ENCODE assay signal across 39 mouse cellular contexts in genomic region chr6:29378678-29379077, GRCm38 (mm10). TPM values are rescaled to one million over a fixed set of nuclear protein-coding genes. Genes with fewer than 3 reads are reported as not detected.
"Had no signal": no experiment of that assay in that cellular context is flagged by ENCODE, and none has a peak within 500 bp of the region (broad histone marks: within the 10 kb centered on the region; RNA-seq: fewer than 3 reads in every experiment).

No protein-coding gene starts in this region.

- H3K4me2 ChIP-seq: heart, embryonic 11.5 days; heart, embryonic 12.5 days; heart, embryonic 13.5 days; heart, embryonic 15.5 days; hindbrain, embryonic 12.5 days; hindbrain, embryonic 13.5 days; hindbrain, embryonic 14.5 days; hindbrain, embryonic 15.5 days; intestine, embryonic 15.5 days; kidney, embryonic 15.5 days had no signal

- DNase-seq: heart, postnatal 10 days; heart, postnatal 14 days; heart, postnatal 36 days; heart, postnatal 4 days; kidney, adult 11 months; kidney, adult 18-20 months; kidney, adult 2 months; kidney, adult 8-10 months; kidney, adult 9 months; kidney, postnatal 10 days; kidney, postnatal 14 days; kidney, postnatal 25 days; kidney, postnatal 36 days; kidney, postnatal 4 days; layer of hippocampus, adult 9-11 months; layer of hippocampus, postnatal 36 days had no signal

- ATAC-seq: hindbrain, embryonic 16.5 days; hindbrain, postnatal 0 days; inflammation-experienced regulatory T-cells, adult 6 months; intestine, embryonic 15.5 days; intestine, embryonic 16.5 days; intestine, postnatal 0 days had no signal

- H3K9ac ChIP-seq: heart, embryonic 12.5 days; heart, embryonic 13.5 days; heart, embryonic 15.5 days; hindbrain, embryonic 12.5 days; hindbrain, embryonic 13.5 days; hindbrain, embryonic 14.5 days; hindbrain, embryonic 15.5 days; intestine, embryonic 15.5 days; kidney, embryonic 15.5 days had no signal

- H3K27ac ChIP-seq: heart, embryonic 10.5 days; heart, embryonic 13.5 days; heart, embryonic 15.5 days; hindbrain, embryonic 10.5 days; hindbrain, embryonic 12.5 days; hindbrain, embryonic 13.5 days; hindbrain, embryonic 14.5 days; hindbrain, embryonic 15.5 days; hindbrain, postnatal 0 days; intestine, embryonic 15.5 days; kidney, embryonic 15.5 days; kidney, postnatal 0 days; layer of hippocampus, adult 2 months had no signal

- H3K4me1 ChIP-seq: heart, embryonic 10.5 days; heart, embryonic 15.5 days; hindbrain, embryonic 12.5 days; hindbrain, embryonic 13.5 days; hindbrain, embryonic 15.5 days; intestine, embryonic 15.5 days; kidney, embryonic 15.5 days had no signal

- H3K27me3 ChIP-seq: heart, embryonic 12.5 days; heart, embryonic 13.5 days; heart, embryonic 15.5 days; hindbrain, embryonic 12.5 days; hindbrain, embryonic 13.5 days; hindbrain, embryonic 15.5 days; intestine, embryonic 15.5 days; kidney, embryonic 15.5 days had no signal

- H3K9me3 ChIP-seq: heart, embryonic 10.5 days; heart, embryonic 12.5 days; heart, embryonic 13.5 days; heart, embryonic 15.5 days; hindbrain, embryonic 10.5 days; hindbrain, embryonic 12.5 days; hindbrain, embryonic 13.5 days; hindbrain, embryonic 15.5 days; intestine, embryonic 15.5 days; kidney, embryonic 15.5 days had no signal

- H3K4me3 ChIP-seq: heart, embryonic 10.5 days; heart, embryonic 12.5 days; heart, embryonic 13.5 days; heart, embryonic 15.5 days; hindbrain, embryonic 10.5 days; hindbrain, embryonic 12.5 days; hindbrain, embryonic 13.5 days; hindbrain, embryonic 15.5 days; intestine, embryonic 15.5 days; kidney, embryonic 15.5 days; layer of hippocampus, adult 2 months had no signal

RNA-seq across cellular contexts. Expression of gene Opn1sw, which starts 9.6 kb away (rescaled TPM):
- polyA plus RNA-seq: kidney, adult 2 months had no signal

RNA-seq across cellular contexts. Expression of gene Flnc, which starts 54.4 kb away (rescaled TPM):
- polyA plus RNA-seq: inflammation-experienced regulatory T-cells, adult 6 months had no signal

RNA-seq across cellular contexts. Expression of gene Fam71f1, which starts 59.7 kb away (rescaled TPM):
- polyA plus RNA-seq: heart, embryonic 10.5 days; heart, embryonic 16.5 days; hindbrain, embryonic 11.5 days; hindbrain, embryonic 12.5 days; hindbrain, embryonic 13.5 days; hindbrain, embryonic 14.5 days; hindbrain, embryonic 15.5 days; hindbrain, embryonic 16.5 days; hindbrain, postnatal 0 days; inflammation-experienced regulatory T-cells, adult 6 months; intestine, embryonic 15.5 days; intestine, embryonic 16.5 days; intestine, postnatal 0 days; kidney, embryonic 14.5 days; kidney, postnatal 0 days; large intestine, adult 2 months had no signal
